Mouse (Mus musculus): ENCODE data around the gene Stk39. TPM values are rescaled to one million over a fixed set of nuclear protein-coding genes. Genes with fewer than 3 reads are reported as not detected.

Stk39 gene
- total and polyA plus RNA-seq, 2 experiments = 0.54 to 1.7 TPM

DNA sequence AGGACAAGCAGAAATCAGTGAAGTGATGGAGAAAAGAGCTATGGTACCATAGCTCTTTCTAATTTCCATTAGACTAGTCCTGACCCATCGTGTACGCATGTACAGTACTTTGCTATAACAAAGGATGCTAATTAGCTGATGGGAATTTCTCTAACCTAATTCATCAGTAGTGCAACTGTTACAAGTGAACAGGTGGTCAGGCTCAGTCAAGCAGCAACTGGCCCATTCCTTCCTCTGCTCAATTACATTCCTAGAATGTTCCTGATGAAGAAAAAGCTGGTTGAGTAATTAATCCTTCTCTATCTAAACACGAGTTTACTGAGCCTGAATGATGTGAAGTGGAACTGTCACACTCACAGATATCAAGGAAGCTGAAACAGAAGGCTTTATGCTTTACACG, 275.8 kb downstream of the Stk39 start:
- no peaks in the 10 kb centered on the region for H3K27me3 ChIP-seq (ENCODE audit: control insufficient read depth, insufficient read depth, low read length)
- H3K4me1 ChIP-seq (ENCODE audit: control insufficient read depth, insufficient read depth, low read length) = no peaks in the 10 kb centered on the region
- no peak overlapping the region for H3K9ac ChIP-seq (ENCODE audit: low read depth, low read length)
- H3K36me3 ChIP-seq (ENCODE audit: control insufficient read depth, insufficient read depth, low read length) = no peaks in the 10 kb centered on the region
- no peak for DNase-seq (ENCODE audit: extremely low read depth, low read depth, low spot score)
- H3K27ac ChIP-seq (replicated peaks; ENCODE audit: insufficient read depth, low read depth, low read length) = no peak overlapping the region
- no peaks in the 10 kb centered on the region for H3K79me2 ChIP-seq (ENCODE audit: control insufficient read depth, insufficient read depth, low read length)
- no peak for TF ChIP-seq POLR2A (IDR thresholded peaks at IDR 0.05; ENCODE audit: extremely low read depth, insufficient read depth, low read length)
- TF ChIP-seq CTCF (IDR thresholded peaks at IDR 0.05; ENCODE audit: low read depth, low read length) = no peak
- WGBS = 73% methylated on average over 4 of the region's 4 CpGs
- no peak overlapping the region for H3K4me3 ChIP-seq (ENCODE audit: insufficient read depth, low read depth, low read length)

DNA sequence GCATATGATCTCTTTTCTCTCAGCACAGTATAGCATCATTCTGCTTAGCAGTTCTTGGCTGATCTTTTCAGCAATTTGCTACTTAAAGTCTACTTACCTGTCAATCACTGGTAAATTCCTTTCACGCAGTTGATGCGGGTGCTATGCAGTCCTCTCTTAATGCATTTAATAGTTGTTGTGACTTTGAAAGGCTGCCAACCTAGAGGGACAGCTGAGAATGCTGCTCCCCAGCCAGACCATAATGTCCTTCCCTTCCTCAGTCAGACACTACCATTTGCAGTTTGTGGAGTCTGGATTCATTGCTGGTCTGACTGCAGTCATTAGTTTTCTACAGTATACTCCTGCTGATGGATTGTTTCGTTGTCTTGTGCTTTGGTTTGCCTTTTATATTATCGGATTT, 277.6 kb downstream of the Stk39 start:
- Histone ChIP-seq H3K9ac (ENCODE audit: low read depth, low read length) (no peak overlapping the region), H3K79me2 (ENCODE audit: control insufficient read depth, insufficient read depth, low read length) (no peaks in the 10 kb centered on the region), H3K4me3 (ENCODE audit: insufficient read depth, low read depth, low read length) (no peak overlapping the region), H3K27ac (replicated peaks; ENCODE audit: insufficient read depth, low read depth, low read length) (no peak overlapping the region), H3K36me3 (ENCODE audit: control insufficient read depth, insufficient read depth, low read length) (no peaks in the 10 kb centered on the region), H3K27me3 (ENCODE audit: control insufficient read depth, insufficient read depth, low read length) (no peaks in the 10 kb centered on the region), H3K4me1 (ENCODE audit: control insufficient read depth, insufficient read depth, low read length) (no peaks in the 10 kb centered on the region)
- WGBS = 79% methylated on average over 4 of the region's 4 CpGs
- DNase-seq (ENCODE audit: extremely low read depth, low read depth, low spot score) = no peak
- no peak for TF ChIP-seq POLR2A (IDR thresholded peaks at IDR 0.05; ENCODE audit: extremely low read depth, insufficient read depth, low read length)
- no peak for TF ChIP-seq CTCF (IDR thresholded peaks at IDR 0.05; ENCODE audit: low read depth, low read length)

DNA sequence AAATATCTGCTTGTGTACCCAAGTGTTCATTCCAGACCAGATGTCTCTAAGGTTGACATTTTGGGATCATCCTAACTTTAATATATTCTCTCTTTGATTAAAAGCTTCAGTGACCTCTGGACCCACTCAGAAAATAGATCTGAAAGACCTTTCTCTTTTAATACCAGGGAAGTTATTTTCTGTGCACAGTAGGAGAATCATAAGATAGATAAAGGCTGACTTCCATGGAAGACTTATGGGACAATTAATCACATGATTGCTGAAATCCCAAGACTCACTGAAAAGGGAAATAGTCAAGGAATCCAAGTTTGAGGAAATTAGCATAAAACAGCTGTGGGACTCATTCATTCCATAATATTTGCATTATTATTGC, 278.6 kb downstream of the Stk39 start:
- DNase-seq (ENCODE audit: extremely low read depth, low read depth, low spot score) = no peak
- TF ChIP-seq POLR2A (IDR thresholded peaks at IDR 0.05; ENCODE audit: extremely low read depth, insufficient read depth, low read length) = no peak
- TF ChIP-seq CTCF (IDR thresholded peaks at IDR 0.05; ENCODE audit: low read depth, low read length) = no peak

DNA sequence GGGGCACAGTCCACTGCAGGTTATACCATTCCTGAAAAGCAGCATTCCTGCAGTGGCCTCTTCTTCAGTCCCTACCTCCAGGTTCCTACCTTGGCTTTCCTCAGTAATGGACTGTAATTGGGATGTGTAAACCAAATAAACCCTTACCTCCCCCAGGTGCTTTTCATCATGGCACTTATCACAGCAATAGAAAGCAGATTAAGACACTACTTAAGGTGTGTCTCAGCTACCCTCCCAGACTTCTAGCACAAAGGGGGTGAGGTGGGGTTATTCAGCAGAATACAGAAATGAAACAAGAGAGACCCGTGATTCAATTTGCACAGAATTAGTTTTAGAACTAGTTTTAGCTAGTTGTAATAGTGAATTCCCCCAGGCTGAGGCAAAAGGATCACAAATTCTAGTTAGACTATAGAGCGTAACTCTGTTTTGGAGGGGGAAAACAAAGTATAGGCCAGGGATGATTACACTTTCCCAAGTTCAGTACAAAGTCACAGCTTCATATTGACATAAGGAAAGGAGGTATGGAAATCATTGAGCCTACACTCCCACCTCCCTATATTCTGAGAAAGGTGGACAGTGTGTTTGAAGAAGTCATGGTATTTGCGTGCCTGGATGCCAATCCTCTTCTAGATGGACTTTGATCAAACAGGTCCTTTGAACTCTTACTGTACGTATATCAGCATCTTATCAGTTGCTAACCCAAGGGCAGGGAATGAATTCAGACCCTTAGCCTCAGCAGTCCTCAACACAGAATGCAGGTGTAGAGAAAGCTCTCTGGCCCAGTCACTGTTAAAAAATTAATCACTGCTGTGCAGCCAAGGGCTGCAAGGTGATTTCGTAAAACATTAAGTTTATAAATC, 279.2 kb downstream of the Stk39 start:
- H3K36me3 ChIP-seq (ENCODE audit: control insufficient read depth, insufficient read depth, low read length) = no peaks in the 10 kb centered on the region
- no peaks in the 10 kb centered on the region for H3K27me3 ChIP-seq (ENCODE audit: control insufficient read depth, insufficient read depth, low read length)
- no peak overlapping the region for H3K27ac ChIP-seq (replicated peaks; ENCODE audit: insufficient read depth, low read depth, low read length)
- H3K9ac ChIP-seq (ENCODE audit: low read depth, low read length) = no peak overlapping the region
- TF ChIP-seq CTCF (IDR thresholded peaks at IDR 0.05; ENCODE audit: low read depth, low read length) = no peak
- no peak for TF ChIP-seq POLR2A (IDR thresholded peaks at IDR 0.05; ENCODE audit: extremely low read depth, insufficient read depth, low read length)
- no peak overlapping the region for H3K4me3 ChIP-seq (ENCODE audit: insufficient read depth, low read depth, low read length)
- no peaks in the 10 kb centered on the region for H3K79me2 ChIP-seq (ENCODE audit: control insufficient read depth, insufficient read depth, low read length)
- H3K4me1 ChIP-seq (ENCODE audit: control insufficient read depth, insufficient read depth, low read length) = no peaks in the 10 kb centered on the region
- 74% methylated on average over 5 of the region's 5 CpGs for WGBS
- DNase-seq (ENCODE audit: extremely low read depth, low read depth, low spot score) = no peak

More for the DNA sequence above, 278.6 kb downstream of the Stk39 start:
- Histone ChIP-seq H3K4me3 (ENCODE audit: insufficient read depth, low read depth, low read length) (no peak overlapping the region), H3K79me2 (ENCODE audit: control insufficient read depth, insufficient read depth, low read length) (no peaks in the 10 kb centered on the region), H3K9ac (ENCODE audit: low read depth, low read length) (no peak overlapping the region), H3K4me1 (ENCODE audit: control insufficient read depth, insufficient read depth, low read length) (no peaks in the 10 kb centered on the region), H3K27ac (replicated peaks; ENCODE audit: insufficient read depth, low read depth, low read length) (no peak overlapping the region), H3K36me3 (ENCODE audit: control insufficient read depth, insufficient read depth, low read length) (no peaks in the 10 kb centered on the region), H3K27me3 (ENCODE audit: control insufficient read depth, insufficient read depth, low read length) (no peaks in the 10 kb centered on the region)

DNA sequence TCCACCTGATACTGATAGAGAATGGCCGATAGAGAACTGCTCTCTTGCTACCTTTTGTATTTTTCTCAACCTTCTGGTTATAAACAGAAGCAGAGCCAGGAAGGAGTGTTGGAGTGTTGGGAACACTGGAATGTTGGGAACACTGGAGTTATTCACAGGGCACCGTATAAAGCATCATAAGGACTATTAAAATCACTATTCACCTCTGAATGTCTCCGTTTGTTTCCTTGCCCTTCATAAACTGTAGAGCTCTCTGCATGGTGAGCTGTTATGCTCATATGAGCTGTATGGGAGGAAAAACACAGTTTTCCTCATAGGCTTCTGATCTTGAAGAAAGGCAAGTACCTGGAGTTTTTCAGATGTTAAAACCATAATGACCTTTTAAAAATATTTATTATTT, 295.6 kb downstream of the Stk39 start:
- WGBS = 91% methylated on average over 3 of the region's 3 CpGs
- no peak overlapping the region for H3K27ac ChIP-seq (replicated peaks; ENCODE audit: insufficient read depth, low read depth, low read length)
- H3K79me2 ChIP-seq (ENCODE audit: control insufficient read depth, insufficient read depth, low read length) = no peaks in the 10 kb centered on the region
- no peaks in the 10 kb centered on the region for H3K4me1 ChIP-seq (ENCODE audit: control insufficient read depth, insufficient read depth, low read length)
- H3K27me3 ChIP-seq (ENCODE audit: control insufficient read depth, insufficient read depth, low read length) = no peaks in the 10 kb centered on the region
- TF ChIP-seq CTCF (IDR thresholded peaks at IDR 0.05; ENCODE audit: low read depth, low read length) (no peak), POLR2A (IDR thresholded peaks at IDR 0.05; ENCODE audit: extremely low read depth, insufficient read depth, low read length) (no peak)
- no peaks in the 10 kb centered on the region for H3K36me3 ChIP-seq (ENCODE audit: control insufficient read depth, insufficient read depth, low read length)
- no peak for DNase-seq (ENCODE audit: extremely low read depth, low read depth, low spot score)
- no peak overlapping the region for H3K9ac ChIP-seq (ENCODE audit: low read depth, low read length)
- no peak overlapping the region for H3K4me3 ChIP-seq (ENCODE audit: insufficient read depth, low read depth, low read length)

DNA sequence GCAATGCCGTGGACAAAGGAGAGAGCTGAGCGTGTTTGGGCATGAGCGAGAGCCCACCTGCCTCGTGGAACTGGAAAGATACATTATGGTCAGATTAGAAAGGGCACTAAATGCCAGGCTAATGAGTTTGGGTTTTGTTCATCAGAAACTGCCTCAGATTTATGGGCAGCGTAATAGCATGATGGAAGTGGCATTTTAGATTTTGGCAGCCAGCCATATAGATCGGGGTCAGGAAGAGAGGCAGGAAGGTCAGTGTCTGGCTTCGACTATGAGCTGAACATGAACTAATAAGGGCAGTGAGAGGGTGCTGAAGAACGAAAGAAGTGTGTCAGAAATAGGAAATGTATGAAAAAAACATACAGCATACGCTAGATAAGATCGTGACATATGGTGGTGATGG, 300.8 kb downstream of the Stk39 start:
- no peak overlapping the region for H3K4me3 ChIP-seq (ENCODE audit: insufficient read depth, low read depth, low read length)
- TF ChIP-seq POLR2A (IDR thresholded peaks at IDR 0.05; ENCODE audit: extremely low read depth, insufficient read depth, low read length) (no peak), CTCF (IDR thresholded peaks at IDR 0.05; ENCODE audit: low read depth, low read length) (no peak)

More for the DNA sequence above, 300.8 kb downstream of the Stk39 start:
- peak; percentile 45 for DNase-seq (ENCODE audit: extremely low read depth, low read depth, low spot score)
- Histone ChIP-seq H3K27ac (replicated peaks; ENCODE audit: insufficient read depth, low read depth, low read length) (no peak overlapping the region), H3K9ac (ENCODE audit: low read depth, low read length) (no peak overlapping the region), H3K4me1 (ENCODE audit: control insufficient read depth, insufficient read depth, low read length) (no peaks in the 10 kb centered on the region), H3K27me3 (ENCODE audit: control insufficient read depth, insufficient read depth, low read length) (no peaks in the 10 kb centered on the region), H3K79me2 (ENCODE audit: control insufficient read depth, insufficient read depth, low read length) (no peaks in the 10 kb centered on the region), H3K36me3 (ENCODE audit: control insufficient read depth, insufficient read depth, low read length) (no peaks in the 10 kb centered on the region)
- 57% methylated on average over 10 of the region's 10 CpGs for WGBS
